Mouse (Mus musculus): ENCODE measurements at regions not wholly inside any gene's neighbourhood (a gene's known extent, or its start where the extent isn't known, plus 50 kb on each side); places are given as distances from the start of the nearest gene placed in this dataset.
"Not testable (repeated sequence)": the region's sequence is repeated elsewhere in the genome, so short reads cannot be mapped to it uniquely, and the experiment has no call there.

- DNase-seq = no peak
Measured at GRCm38 (mm10) chr14:18511094-18511493, 179.4 kb upstream of the Ube2e1 start.

GRCm38 (mm10) chr14:18508359-18508647, 176.6 kb upstream of the Ube2e1 start:
- DNase-seq = no peak

DNA sequence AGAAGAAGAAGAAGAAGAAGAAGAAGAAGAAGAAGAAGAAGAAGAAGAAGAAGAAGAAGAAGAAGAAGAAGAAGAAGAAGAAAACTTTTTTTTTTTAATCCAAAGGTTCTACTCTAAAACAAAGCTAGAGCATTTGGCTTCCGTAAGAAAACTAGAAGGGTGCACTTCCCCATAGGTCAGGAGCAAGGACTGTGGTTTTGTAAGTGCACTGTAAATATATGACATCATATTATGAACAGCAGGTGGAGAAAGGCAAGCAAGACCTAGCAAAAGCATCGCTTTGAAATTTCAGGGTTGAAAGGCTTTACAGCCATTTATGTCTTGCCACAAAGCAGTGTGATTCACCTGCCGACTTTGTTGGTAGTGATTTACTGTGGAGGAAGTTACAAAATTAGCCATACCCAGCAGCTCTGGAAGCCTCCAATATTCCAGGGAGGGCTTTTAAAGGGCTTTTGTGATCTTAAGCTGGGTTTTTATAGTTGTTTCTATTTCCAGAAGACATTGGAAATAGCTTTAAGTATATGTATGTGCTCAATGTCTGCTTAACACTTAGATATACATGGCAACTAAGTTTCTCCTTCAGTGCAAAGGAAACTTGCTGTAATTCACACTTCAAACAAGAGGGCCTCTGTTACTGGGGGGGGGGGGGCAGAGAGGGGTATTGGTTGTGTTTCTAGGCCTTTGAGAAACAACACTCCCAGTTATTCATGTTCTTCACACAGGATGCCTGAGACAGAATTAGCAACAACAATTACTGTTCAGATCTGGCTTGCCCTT, 176.1 kb upstream of the Ube2e1 start:
- no peak for DNase-seq

GRCm38 (mm10) chr14:18506168-18506567, 174.5 kb upstream of the Ube2e1 start:
- DNase-seq = peak in 1 of 2 experiments; percentile 16

GRCm38 (mm10) chr14:18500249-18500832, 168.7 kb upstream of the Ube2e1 start:
- no peak for DNase-seq

DNA sequence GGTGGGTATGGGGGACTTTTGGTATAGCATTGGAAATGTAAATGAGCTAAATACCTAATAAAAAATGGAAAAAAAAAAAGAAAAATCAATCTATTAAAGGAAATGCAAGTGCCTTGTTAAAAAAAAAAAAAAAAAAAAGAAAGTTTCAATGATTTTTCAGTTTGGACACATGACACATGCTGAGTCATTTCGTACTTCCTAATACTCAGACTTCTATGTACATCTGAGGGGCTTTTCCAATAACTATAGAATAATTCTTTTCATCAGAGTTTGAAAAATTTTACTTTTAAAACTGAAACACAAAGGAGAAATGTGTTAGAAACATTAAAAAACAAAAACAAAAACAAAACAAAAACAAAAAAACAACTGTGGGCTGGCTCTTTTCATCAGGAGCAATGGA, 162.4 kb upstream of the Ube2e1 start:
- no peak for DNase-seq

GRCm38 (mm10) chr14:18486132-18486800, 154.6 kb upstream of the Ube2e1 start:
- DNase-seq = no peak

- DNase-seq = no peak
Measured at GRCm38 (mm10) chr14:18485526-18485925, 153.9 kb upstream of the Ube2e1 start.

DNA sequence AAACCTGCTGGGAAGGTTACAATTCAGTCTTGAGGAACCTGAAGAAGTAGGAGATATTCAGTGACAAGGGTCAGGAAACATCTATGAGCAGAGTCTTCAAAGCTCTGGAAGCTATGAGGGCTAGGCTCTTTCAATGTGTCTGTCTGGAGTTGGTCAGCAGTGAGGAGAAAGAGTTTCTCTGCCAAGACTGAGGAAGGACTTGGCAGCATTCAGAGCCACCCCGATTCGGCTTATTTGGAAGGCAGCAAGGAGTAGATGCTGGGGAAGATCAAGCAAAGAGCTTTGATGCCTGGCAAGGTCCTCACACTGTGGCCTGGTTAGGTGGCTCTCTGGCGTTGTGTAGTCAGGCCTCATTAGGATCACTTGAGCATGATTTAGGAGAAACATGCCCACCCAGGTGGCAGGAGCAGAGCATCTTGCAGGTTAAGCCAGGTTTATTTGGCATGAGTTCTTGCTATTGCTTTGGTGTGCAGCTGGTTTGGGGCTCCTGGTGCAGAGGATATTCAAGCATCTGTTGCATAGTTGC, 145.2 kb upstream of the Ube2e1 start:
- DNase-seq = no peak

DNA sequence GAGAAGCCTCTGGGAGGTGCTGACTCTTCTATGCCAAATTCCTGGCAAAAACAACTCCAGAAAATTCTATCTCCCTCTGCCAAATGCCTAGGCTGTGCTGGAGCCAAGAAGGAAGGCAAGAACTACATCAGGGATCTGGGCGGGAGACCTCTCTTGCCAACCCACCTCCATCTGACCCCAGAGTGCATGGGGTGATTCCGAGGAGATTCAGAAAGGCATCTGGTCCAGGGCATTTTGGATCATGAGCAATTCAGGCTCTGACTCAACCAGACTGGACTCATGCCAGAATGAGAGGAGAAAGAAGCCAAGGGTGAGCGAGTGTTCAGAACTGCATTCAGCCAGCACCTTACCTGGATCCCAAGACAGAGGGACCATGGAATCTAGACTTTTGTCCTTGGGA, 137.0 kb upstream of the Ube2e1 start:
- peak; percentile 13 to 30 for DNase-seq

GRCm38 (mm10) chr14:18466864-18467263, 135.2 kb upstream of the Ube2e1 start:
- not testable (repeated sequence) for DNase-seq

- DNase-seq = not testable (repeated sequence)
Measured at GRCm38 (mm10) chr14:18464199-18464598, 132.5 kb upstream of the Ube2e1 start.

GRCm38 (mm10) chr14:18463230-18463873, 131.7 kb upstream of the Ube2e1 start:
- no peak for DNase-seq

DNA sequence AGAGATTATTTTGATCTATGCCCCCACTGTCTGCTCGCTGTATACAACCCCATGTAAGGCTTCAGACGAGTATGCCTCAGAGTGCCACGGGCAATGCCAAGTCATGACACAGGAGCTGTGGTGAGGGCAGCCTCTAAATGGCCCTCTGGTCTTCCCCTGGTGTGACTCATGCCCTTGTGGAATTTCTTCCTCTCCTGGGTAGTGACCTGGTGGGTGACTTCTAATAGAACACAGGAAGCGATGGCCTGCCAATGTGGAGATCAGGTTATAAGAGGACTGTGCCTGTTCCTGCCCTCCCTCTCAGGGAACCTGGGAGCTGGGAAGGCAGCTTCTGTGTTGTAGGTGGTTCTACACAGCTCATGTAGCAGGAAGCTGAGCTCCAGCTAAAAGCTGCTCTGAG, 130.7 kb upstream of the Ube2e1 start:
- DNase-seq = no peak

DNA sequence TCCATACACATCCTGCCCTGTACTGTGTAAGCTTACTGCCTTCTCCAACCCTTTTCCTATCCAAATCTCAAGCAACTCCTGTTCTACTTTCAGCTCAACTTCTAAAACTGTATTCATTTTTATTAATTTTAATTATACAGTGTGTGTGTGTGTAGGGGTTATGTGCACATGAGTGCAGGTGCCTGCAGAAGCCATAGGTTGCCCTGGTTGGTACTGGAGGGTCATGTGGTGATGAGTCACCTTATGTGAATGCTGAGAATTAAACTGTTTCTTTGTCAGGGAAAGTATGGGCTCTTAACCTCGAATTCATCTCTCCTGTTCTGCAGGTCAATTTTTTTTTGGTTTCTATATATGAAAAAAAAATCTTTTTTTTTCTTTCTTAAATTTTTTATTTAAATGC, 117.0 kb upstream of the Ube2e1 start:
- no peak for DNase-seq

DNA sequence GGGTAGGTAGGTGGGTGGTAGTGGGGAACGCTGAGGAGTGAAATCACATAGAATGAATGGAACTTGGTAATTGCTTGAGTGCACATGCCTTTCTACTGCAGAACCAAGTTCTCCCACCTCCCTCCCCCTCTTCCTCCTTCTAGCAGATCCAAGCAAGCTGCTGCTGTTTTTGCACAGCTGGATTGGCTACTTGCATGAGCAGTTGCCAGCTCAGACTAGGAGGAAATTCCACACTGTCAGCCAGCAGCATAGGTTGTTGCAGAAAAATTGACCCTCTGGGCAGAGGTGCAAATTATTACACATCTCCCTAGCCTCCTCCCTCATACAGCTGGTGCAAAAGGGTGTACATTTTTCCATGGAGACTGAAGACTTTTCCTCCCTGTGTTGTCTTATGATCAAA, 112.8 kb upstream of the Ube2e1 start:
- DNase-seq = no peak

DNA sequence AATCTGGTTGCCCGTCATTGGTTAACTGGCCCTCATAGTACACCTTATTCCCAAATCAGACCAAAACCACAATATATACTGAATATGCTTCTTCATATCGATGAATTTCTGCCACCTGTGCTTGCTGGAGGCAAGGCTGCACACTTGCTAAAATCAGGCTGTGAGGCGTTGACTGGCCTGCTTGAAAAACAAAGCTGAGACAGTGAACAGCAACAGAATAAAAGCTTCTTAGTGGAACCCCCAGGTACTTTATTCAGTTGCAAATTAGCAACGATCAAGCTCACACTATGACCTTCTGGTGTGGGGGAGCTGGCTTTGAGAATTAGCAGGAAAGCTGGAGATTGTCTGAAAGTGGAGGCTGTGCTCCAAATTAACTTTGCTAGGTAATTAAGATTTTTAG, 97.3 kb upstream of the Ube2e1 start:
- not testable (repeated sequence) for DNase-seq

DNA sequence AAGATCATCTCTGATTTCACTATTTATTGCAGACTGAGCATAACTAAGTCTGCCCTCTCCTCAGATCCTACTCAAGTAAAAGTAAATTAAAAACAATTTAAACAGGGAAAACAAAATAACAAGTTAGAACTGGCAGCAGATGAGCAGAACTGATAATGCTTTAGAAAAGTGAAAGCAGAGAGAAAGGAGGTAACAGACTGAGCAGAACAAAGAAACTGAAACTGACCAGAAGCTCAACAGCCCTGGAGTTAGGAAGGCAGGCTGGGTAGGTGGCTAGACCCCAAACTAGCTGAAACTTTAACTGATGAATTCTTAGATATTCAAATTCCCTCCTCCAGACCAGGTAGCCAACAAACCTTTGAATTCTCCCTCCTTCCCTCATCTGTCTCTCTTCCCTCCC, 94.2 kb upstream of the Ube2e1 start:
- DNase-seq = no peak

GRCm38 (mm10) chr14:18416839-18417238, 85.2 kb upstream of the Ube2e1 start:
- DNase-seq = no peak

DNA sequence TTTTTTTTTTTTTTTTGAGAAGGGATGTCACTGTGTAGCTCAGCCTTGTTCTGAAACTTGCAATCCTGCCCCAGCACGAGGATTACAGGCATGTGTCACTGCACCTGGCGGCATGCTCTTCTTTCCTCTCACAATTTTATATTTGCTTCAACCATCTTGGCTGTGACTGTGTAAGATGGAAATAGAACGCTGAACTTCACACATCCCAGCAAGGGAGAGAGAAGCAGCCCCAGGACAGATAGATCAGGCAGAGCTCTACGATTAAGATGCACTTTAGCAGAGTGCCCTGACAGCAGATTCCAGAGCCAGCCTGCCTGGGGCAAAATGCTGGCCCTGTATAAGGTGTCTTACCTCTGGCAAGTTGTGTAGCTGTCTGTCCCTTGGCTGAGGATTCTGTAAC, 84.7 kb upstream of the Ube2e1 start:
- DNase-seq = no peak

DNA sequence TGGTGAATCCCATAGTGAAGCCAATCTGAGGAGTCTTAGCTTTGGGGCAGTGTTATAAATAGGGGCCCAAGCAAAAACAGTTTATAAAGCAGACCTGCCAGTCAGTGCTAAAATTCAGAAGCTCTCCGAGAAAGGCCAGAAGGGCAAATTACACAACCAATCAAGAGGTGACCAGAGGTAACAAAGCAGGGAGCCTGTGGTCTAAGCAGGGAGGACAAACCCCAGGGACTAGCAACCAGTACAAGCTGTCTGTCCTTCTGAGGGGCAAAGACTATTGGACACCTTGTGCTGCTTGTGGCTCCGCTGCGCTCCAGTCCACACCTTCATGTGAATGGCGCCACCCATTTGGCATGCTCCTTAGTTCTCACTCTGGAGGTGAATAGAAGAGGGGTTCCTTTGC, 67.3 kb upstream of the Ube2e1 start:
- DNase-seq = no peak

DNA sequence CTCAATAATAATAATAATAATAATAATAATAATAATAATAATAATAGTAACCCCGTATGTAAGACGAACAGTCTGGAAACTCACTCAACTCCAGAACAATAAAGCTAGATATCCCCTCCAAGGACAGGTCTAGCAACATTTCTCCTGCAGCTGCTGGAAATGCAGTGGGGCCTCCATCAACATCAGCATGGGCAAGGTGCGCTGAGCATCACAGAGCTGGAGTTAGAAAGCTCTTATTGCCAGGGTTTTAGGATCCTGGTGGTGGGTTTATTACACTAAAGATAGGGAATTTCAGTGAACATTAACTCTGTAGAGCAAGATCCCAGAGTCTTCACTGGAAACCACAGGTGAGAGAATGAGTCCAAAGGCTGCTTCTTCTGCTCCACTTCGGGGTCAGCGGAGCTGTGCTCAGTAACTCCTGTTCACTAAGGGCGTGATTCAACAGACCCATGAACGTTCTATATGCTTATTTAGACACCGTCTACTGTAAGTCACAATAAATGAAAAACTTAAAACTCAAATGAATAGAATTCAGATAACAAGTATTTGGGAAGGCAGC, 64.6 kb upstream of the Ube2e1 start:
- DNase-seq = no peak

DNA sequence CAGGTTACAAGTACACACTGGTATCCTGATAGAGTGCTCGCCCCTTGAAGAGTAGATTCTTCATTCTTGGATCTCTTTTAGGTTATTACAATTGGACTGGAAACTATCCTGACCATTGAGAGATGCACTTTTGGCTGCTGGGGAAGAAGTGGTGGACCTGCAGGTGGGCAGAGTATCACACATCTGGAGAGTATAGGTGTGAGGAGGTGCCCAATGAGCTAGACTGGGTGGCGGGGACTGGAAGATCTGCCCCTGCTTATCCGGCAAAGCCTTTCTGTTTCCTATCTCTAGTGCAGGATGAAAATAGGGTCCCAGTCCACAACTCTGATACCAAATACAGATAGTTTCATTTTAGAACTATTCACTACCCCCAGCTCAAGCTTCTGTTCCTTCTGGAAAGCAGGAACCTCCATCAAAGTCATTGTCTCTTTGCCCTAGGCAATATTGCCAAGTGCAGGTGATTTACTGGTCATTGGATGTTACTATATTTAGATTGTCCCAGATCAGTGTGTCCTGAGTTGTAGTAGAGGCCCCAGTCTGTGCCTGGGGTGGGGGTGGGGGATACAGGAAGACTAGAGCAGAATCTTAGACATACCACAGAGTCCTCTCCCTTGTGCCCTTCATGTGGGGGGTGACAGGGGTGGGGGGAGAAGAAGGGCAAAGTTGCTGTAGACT, 62.5 kb upstream of the Ube2e1 start:
- DNase-seq = no peak

All from lung, adult 18-20 months (tissue).